Mouse (Mus musculus) C2C12 (cell line): Measurements from ENCODE around the gene Tbck. TPM values are rescaled to one million over a fixed set of nuclear protein-coding genes. Genes with fewer than 3 reads are reported as not detected.

Experiments
- H3K27me3 ChIP-seq: one replicate; pipeline ENCODE4 v1.6.1; 2011; ENCODE audit not compliant: control insufficient read depth, insufficient read depth, insufficient read length
- H3K36me3 ChIP-seq: one replicate; pipeline ENCODE4 v1.6.1; 2011; ENCODE audit not compliant: control insufficient read depth, insufficient read depth
- H3K4me3 ChIP-seq: one replicate; pipeline ENCODE4 v1.5.1; 2011; ENCODE audit warnings: mild to moderate bottlenecking, control low read depth; ENCODE audit not compliant: poor library complexity, insufficient read depth, severe bottlenecking
- H3K79me2 ChIP-seq: one replicate; pipeline ENCODE4 v1.6.1; 2011; ENCODE audit not compliant: control insufficient read depth, insufficient read depth
- H3K79me3 ChIP-seq: one replicate; pipeline ENCODE4 v1.6.1; 2011; ENCODE audit warnings: low read depth, control low read depth
- H3ac ChIP-seq: one replicate; pipeline ENCODE3; 2011; ENCODE audit warnings: low read depth; ENCODE audit not compliant: control insufficient read depth, insufficient read length
- CEBPB ChIP-seq: IDR thresholded peaks from one replicate; pipeline ENCODE4 v1.6.1; 2011; ENCODE audit warnings: low read depth, mild to moderate bottlenecking, control low read depth, moderate library complexity
- CTCF ChIP-seq: IDR thresholded peaks from one replicate; pipeline ENCODE4 v1.5.1; 2011; ENCODE audit not compliant: control insufficient read depth, insufficient read depth, insufficient read length
- FOSL1 ChIP-seq: IDR thresholded peaks from one replicate; pipeline ENCODE4 v1.8.0; 2011; ENCODE audit warnings: mild to moderate bottlenecking, low read length; ENCODE audit not compliant: poor library complexity, insufficient read depth, severe bottlenecking
- MAX ChIP-seq: IDR thresholded peaks from one replicate; pipeline ENCODE4 v1.6.1; 2011; ENCODE audit warnings: mild to moderate bottlenecking, control low read depth
- MYOD1 ChIP-seq: IDR thresholded peaks from one replicate; pipeline ENCODE4 v1.6.1; 2011; ENCODE audit warnings: low read depth; ENCODE audit not compliant: control insufficient read depth, insufficient read length
- MYOG ChIP-seq: IDR thresholded peaks from one replicate; pipeline ENCODE4 v1.6.1; 2011; ENCODE audit not compliant: control insufficient read depth, insufficient read length; ENCODE audit errors: extremely low read depth
- USF1 ChIP-seq: IDR thresholded peaks from one replicate; pipeline ENCODE4 v1.6.1; 2011; ENCODE audit warnings: low read depth, mild to moderate bottlenecking, control low read depth, moderate library complexity
- polyA plus RNA-seq: library from polyadenylated mRNA; unstranded; fragments of >200 nt; fragmentation: generic; extraction: Trizol; gene quantifications from one replicate; pipeline ENCODE4 v1.2.1, GENCODE M21; 2012; ENCODE audit warnings: missing spikeins

Gene Tbck
- polyA plus RNA-seq, 1 experiment, result 2.5 TPM

DNA sequence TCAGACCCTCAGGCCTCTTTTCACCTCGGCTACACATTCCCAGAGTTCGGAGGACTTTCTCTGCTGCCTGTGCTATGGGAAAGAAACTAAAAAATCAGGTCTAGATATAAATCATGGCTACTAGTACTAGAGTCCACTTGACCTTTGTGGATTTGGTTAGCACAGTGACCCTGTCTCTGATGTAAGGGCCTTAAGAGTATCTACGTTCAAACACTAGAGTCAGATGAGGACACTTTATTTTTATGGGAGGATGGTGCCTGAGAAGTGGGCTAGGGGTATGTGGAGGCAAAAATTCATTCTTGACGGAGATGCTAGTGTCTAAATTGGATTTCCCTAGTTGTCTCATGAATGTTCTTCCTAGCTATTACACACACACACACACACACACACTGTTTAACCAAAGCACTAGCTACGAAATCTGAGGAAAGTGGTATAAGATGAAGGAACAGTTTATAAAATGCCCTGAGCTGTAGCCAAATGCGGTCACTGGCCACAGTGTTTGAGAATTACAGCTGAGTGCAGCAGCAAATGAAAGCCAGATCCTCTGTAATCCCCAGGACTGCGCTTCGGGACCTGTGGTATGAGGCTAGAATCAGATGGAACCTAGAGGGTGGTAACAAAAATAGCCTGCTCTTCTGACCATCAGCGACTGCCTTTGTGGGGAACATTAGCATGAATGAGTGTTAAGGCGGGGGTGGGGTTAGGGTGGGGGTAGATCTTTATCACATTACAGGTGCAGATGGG is 193.2 kb downstream of the Tbck start:
- Histone ChIP-seq H3K79me2 (no peaks in the 10 kb centered on the region), H3ac (no peak overlapping the region), H3K4me3 (no peak overlapping the region), H3K79me3 (no peaks in the 10 kb centered on the region), H3K27me3 (no peaks in the 10 kb centered on the region), H3K36me3 (peaks cover 4% of the 10 kb centered on the region)
- TF ChIP-seq MYOG, result no peak
- TF ChIP-seq CEBPB, result no peak
- no peak for TF ChIP-seq USF1
- no peak for TF ChIP-seq CTCF
- TF ChIP-seq MAX, result no peak
- TF ChIP-seq MYOD1, result no peak
- no peak for TF ChIP-seq FOSL1

DNA sequence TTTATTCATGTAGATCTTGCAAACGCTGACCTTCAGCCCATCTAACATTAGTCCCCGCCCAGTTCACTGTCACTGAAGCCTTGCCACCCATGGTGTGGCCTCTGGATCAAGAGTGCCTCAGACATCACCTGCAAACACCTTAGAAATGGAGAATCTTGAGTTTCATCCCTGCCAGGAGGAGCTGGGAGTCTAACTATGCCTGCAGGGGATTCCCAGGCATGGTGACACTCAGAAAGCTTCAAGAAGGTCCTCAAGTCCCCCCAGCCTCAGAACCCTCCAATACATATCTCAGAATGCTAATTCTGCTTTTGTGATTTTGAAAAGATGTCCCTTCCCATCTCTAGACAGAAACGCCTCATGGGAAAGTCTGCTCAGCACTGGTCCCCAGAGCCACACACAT is 196.4 kb downstream of the Tbck start:
- Histone ChIP-seq H3K79me3 (no peaks in the 10 kb centered on the region), H3K4me3 (no peak overlapping the region), H3K36me3 (peaks cover 13% of the 10 kb centered on the region), H3K27me3 (no peaks in the 10 kb centered on the region), H3K79me2 (no peaks in the 10 kb centered on the region), H3ac (no peak overlapping the region)
- TF ChIP-seq MYOG (no peak), FOSL1 (no peak), CTCF (no peak)

DNA sequence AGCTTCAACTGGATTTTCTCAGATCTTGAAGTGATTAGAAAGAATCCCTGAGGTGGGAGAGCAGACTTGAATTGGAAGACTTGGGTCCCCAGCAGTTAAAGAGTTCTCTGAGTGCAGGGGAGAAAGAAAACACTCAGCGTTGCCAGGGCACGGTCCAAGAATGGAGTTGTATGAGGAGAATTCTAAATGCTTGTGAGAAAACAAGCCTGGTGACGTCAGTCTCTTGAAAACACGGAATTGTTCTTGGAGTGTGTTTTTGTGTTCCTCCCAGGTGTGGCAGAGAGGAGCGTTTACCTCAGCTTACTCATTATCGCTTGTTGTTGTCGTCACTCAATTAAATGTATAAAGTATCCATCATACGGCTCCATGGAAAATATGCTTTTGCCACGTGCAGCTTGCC is 196.9 kb downstream of the Tbck start:
- no peak overlapping the region for H3ac ChIP-seq
- TF ChIP-seq MYOG, result no peak
- H3K79me3 ChIP-seq, result no peaks in the 10 kb centered on the region
- H3K4me3 ChIP-seq, result no peak overlapping the region
- H3K36me3 ChIP-seq, result peaks cover 13% of the 10 kb centered on the region
- H3K27me3 ChIP-seq, result no peaks in the 10 kb centered on the region
- H3K79me2 ChIP-seq, result no peaks in the 10 kb centered on the region

DNA sequence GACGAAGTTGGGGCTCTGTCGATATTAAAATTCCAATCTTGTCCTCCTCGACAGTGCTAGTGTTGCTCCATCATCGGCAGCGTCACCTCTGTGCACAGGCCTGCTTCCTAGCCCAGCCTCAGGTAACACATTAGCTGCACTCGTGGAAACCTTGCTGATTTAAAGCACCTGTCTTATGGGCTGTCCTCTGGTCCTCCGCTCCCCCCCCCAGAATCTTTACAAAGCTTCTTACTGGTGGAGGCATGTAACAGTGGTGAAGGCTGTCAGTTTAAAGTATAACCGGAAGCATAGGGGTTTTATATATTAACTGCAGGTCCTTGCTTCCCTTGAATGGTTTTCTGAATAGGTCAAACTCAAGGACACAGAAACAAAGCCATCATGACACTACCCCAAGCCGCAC is 199.3 kb downstream of the Tbck start:
- no peak overlapping the region for H3ac ChIP-seq
- H3K79me3 ChIP-seq, result no peaks in the 10 kb centered on the region
- H3K4me3 ChIP-seq, result no peak overlapping the region
- no peak for TF ChIP-seq USF1
- no peak for TF ChIP-seq CTCF
- no peak for TF ChIP-seq MAX
- TF ChIP-seq MYOG, result no peak
- no peak for TF ChIP-seq FOSL1
- no peak for TF ChIP-seq MYOD1
- no peak for TF ChIP-seq CEBPB
- no peaks in the 10 kb centered on the region for H3K79me2 ChIP-seq
- H3K36me3 ChIP-seq, result peaks cover 13% of the 10 kb centered on the region
- H3K27me3 ChIP-seq, result no peaks in the 10 kb centered on the region

DNA sequence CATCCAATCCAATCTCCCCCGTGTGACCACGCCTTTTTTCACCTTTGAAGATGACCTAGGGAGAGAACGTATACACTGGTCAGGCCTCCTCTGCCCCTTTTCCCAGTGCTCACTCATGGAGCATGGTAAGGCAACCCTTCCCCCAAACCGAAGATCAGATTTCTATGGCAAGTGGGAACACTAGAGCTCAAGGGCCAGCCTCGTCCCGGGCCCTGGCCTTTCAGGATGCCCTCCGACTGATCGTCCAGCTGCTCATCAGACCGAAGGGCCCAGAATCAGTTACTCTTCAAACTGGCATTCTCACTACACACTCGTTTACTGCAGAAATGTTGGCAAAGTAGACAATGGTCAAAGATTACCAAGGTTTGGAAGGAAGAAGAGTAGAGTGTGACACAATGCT is 200.5 kb downstream of the Tbck start:
- Histone ChIP-seq H3K27me3 (no peaks in the 10 kb centered on the region), H3K36me3 (peaks cover 18% of the 10 kb centered on the region), H3K79me2 (no peaks in the 10 kb centered on the region), H3K4me3 (no peak overlapping the region), H3K79me3 (no peaks in the 10 kb centered on the region), H3ac (no peak overlapping the region)
- TF ChIP-seq MYOG (no peak), USF1 (no peak), MYOD1 (no peak)

DNA sequence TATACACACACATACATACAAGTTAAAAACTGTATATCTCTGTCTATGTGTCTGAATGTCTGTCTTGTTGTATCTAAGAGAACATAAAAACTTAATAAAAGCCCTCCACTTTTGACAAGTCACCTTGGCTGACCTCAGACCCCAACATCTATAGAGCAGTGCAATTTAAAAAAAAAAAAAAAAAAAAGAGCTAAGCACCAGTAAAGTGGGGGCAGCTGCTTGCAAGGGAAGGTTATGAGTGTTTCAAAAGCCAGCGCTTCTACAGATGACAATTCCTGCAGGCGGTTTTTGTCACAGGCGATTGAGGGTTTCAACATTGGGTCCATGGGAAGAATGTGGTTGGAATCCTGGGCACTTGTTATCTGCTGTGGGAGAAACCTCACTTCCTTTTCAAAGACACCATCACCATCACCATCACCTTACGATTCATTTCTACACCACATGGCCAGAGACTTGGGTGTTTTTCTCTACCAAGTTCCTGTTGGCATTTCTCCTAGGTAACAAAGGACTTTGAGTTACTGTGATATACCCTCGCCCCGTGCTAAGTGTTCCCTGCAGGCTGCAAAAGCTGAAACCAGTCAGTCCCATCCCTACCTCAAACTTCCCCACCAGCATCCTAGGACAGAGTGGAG is 202.6 kb downstream of the Tbck start:
- H3K4me3 ChIP-seq, result no peak overlapping the region
- peaks cover 29% of the 10 kb centered on the region for H3K36me3 ChIP-seq
- no peaks in the 10 kb centered on the region for H3K79me3 ChIP-seq
- no peaks in the 10 kb centered on the region for H3K27me3 ChIP-seq
- no peak overlapping the region for H3ac ChIP-seq
- no peak for TF ChIP-seq FOSL1
- TF ChIP-seq CTCF, result no peak
- no peak for TF ChIP-seq USF1
- TF ChIP-seq MAX, result no peak
- TF ChIP-seq MYOG, result no peak
- no peak for TF ChIP-seq CEBPB
- no peak for TF ChIP-seq MYOD1
- H3K79me2 ChIP-seq, result no peaks in the 10 kb centered on the region
